Mouse (Mus musculus): Measurements from ENCODE around the gene Taf8.

Gene Taf8

DNA sequence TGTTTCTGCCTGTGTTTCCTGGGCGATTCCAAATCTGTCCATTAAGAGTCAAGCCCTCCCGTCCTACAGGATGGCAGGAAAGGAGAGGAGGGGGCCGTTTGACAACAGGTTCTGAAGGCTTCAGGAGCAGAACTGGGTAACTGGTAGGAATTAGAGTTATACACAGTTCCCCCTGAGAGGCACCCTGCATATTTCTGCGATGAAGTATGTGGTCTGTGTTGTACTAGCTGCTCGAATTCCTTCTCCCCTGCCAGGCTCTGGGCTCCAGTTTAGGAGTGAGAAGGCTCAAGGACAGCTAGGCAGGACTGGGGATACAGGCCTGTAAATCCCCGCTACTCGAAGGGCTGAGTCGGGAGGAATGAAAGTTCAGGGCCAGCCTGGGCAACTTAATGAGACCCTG lies 16.1 kb upstream of the Taf8 start:
- WGBS = 70% methylated on average over 8 of the region's 8 CpGs

DNA sequence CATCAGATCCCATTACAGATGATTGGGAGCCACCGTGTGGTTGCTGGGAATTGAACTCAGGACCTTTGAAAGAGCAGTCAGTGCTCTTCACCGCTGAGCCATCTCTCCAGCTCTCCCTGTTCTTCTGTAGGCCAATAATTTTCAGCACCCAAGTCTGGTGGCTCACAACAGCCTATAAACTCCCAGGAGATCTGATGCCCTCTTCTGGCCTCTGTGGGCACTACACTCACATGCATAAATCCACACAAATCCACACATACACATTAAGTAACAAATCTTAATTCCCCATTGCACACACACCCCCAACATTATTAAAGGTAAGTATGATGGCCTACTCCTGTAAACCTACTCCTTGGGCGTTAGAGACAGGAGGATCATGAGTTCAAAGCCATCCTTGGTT lies 14.1 kb upstream of the Taf8 start:
- 98% methylated on average over 3 of the region's 3 CpGs for WGBS

DNA sequence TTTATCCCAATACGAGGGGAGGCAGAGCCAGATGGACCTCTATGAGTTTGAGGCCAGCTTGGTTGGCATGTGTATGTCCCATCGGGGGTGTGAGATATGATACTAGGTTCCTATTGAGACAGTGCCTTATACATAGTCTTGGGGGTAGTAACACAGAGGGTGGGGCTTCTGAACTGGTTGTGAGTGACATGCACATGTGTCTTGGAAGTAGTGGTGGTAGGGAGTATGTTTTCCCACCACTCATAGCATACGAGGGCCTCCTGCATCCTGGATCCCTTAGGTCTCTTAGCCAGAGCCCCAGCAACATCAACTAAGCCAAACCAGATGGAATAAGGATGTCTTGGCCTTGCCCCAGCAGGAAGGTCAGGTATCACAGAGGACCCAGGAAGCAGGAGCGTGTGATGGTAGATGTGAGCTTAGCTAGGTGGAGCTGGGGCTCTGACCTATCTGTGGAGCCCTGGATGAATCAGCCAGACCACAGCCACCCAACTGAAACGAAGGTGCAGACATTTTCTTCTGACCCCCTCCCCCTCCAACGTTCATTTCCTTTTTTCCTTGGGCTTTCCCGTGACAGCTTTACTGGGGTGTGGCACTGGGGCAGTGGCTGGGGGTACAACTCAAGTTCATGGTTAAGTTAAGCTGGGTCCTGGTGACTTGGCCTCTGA lies 13.2 kb upstream of the Taf8 start:
- 89% methylated on average over 7 of the region's 7 CpGs for WGBS

DNA sequence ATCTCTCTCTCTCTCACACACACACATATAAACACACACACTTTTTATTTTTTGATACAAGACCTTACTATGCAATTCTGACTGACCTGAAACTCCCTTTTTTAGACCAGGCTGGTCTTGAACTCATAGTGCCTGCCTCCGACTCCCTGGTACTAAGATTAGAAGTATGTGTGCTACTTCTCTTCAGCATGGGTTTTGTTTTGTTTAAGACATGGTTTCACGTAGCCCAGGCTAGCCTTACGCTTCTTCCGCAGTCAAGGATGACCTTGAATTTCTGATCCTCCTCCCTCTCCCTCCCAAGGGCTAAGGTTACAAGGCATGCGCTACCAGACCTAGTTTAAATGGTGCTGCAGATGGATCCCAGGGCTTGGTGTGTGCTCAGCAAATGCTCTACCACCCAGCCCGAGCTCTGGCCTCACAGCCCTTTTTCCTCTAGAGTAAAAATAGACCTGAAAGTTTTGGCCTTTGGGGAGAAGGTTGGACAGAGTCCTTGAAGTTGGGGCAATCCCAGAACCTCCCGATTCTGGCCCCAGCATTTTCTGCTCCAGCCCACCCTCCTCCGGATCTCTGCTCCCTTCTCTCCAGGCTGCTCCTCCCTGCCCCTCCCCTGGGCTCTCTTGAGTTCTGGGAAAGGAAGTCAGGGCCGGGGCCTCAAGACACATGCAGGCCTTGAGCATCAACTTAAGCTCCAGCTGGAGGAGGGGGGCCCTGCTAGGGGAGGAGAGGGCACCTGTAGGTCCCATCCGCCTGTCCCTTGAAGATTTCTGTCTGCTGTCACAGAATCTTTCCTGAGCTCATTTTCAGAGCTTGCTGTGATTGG lies 11.1 kb upstream of the Taf8 start:
- 82% methylated on average over 10 of the region's 10 CpGs for WGBS

DNA sequence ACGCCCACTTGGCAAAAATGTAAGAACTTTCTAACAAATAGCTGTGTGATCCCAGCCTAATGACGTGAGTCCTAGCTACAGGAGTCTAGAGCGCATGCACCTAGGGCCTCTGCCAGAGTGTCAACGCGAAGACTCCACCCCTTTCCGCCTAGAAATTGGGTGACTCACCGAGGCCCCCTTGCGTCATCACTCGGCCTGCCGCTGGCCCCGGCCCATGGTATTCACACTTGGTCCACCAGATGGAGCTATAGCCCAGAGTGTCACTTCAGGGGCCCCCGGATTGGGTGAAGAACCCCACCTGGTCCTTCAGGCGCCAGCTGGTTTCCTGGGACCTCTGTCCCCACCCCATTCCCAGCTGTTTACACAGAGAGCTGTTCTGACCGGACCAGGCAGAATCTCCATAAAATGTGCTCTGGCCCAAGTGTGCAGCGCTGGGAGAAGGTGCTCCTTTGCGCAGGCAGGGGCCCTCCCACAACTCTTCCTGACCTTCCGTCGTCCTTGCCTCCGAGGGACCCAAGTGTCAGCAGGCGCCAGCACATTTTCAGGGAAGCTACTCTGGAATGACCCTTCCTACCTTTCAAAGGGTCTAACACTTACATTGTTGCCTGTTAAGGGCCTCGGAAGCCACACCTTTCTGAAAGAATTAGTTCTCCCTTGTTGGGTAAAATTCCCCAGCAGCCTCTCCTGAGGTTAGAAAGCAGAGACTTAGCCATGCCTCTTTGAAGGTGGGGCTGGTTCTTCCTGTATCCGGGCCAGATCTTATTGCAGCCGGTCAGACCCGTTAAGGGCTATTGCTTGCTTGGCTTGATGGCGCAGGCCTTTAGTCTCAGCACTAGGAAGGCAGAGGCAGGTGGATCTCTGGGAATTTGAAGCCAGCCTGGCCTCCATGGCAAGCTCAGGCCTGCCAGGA lies 9.3 kb upstream of the Taf8 start:
- 27% methylated on average over 25 of the region's 25 CpGs for WGBS

DNA sequence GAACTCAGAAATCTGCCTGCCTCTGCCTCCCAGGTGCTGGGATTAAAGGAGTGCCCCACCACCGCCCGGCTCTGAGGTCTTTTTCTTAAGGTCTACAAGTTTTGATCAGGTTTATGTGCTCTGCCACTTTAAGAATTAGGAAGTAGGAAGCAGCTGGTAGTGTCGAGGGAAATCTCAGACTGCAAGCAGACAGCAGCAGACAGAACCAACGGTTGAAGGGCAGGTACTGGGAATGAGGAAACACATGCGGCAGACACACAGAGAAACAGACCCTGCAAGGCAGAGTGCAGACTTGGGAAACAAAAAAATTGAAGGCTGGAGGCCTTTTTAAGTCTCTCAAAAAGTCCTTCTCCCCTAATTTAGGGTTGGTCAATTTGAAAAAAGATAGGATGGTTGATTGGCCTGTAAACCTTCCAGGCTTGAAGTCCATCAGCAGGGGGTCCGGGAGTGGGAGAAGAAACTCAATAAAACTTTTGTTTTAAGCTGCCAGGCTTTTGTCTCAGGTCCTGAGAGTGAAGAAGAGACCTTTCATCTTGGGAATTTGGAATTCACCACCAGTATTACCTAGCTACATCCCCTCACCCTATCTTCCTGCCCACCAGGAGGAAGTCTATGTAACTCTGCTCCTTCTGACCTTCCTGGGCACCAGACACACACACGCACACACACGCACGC lies 7.1 kb upstream of the Taf8 start:
- 43% methylated on average over 9 of the region's 9 CpGs for WGBS

DNA sequence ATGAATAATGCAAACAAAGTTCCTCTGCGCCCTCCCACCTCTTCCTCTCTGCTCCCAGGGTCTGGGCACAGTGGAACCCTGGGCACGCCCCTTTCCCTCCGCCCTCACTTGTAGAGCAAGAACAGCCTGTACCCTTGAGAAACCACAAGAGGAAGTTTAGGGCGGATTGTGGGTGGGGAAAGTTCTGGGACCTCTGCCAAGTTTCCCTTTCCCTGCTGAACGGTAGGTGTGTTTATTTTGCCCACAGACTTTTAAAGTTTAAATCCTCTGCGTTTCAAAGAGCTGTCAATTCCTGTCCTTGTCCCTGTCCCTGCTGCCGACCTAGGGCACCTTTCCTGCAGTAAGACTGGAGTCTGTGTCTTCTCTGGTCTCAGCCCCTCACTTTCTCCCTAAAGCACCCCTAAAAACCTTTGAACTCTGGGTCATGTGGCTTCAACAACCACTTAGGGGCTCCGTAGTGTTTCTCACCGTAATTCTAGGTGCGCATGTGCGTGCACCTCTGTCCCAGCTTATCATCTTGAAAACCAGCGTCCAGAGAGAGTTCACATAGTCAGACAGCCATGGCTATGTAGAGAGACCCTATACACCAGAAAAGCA lies 6.0 kb upstream of the Taf8 start:
- WGBS = 27% methylated on average over 12 of the region's 12 CpGs

DNA sequence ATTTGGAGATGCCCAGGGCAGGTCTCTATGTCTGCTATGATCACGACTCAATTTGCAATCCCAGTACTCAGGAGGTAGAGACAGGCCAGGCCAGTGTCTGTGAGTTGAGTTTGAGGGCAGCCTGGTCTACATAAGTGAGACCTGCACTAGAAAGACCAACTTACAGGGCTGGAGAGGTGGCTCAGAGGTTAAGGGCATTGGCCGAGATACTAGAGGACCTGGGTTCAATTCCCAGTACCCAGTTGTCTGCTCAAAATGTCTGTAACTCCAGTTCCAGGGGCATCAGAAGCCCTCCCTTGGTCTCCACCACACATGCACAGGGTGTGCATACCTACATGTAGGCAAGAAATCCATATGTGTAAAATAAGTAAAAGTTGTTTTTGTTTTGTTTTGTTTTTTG lies 5.4 kb upstream of the Taf8 start:
- WGBS = 80% methylated on average over 2 of the region's 2 CpGs

DNA sequence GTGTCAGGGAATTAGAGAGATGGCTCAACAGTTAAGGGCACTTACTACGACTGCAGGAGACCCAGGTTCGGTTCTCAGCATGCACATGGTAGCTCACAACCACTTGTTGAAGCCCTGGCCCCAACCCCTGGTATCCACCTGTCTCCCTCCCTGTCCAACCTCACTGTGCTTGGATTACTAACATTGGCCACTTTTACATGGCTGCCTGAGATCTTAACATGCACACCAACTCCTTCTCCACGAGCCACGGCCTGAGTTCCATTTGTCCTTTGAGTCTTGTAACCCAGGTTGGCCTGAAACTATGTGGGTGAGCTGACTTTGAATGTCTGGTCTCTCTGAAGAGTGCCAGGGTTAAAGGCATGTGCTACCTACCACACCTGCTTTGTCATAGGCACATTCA lies 4.6 kb upstream of the Taf8 start:
- 87% methylated on average over 4 of the region's 4 CpGs for WGBS

DNA sequence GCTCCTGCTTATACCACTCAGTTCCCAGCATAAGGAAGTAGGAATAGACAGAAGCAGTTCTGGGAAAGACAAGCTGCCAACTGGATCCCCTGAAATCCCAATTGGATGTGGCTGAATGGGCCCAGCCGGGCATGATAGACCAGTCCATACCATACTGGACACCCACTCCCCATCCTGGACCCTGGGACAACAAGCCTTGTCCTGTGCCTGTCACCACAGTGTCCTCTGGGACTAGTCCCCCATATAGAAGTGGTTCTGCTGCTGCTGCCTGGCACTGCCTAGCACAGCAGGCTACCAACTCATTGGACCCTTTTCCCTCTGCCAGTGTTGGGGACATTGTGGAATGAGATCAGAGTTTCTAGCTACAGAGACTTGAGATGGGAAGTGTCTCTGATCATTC lies 4.0 kb upstream of the Taf8 start:
- 77% methylated on average over 1 of the region's 1 CpGs for WGBS

DNA sequence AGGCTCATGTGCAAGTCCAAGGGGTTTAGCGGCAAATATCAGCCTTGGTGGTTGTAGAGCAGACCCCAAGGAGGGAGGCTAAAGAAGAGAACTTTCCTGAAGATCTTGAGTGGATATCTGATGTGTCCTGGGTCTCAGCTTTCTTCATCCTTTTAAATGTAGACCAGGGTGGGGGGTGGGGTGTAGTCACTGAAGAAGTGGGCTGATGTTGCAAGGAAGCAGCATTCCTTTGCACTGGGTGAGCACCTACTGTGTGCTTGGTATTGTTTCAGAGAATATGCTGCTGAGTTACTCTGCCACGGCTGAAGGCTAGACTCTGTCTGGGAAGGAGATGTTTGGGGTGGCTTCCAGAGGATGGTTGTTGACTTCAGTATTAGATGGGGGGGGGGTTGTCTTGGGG lies 3.5 kb upstream of the Taf8 start:
- 70% methylated on average over 2 of the region's 2 CpGs for WGBS

DNA sequence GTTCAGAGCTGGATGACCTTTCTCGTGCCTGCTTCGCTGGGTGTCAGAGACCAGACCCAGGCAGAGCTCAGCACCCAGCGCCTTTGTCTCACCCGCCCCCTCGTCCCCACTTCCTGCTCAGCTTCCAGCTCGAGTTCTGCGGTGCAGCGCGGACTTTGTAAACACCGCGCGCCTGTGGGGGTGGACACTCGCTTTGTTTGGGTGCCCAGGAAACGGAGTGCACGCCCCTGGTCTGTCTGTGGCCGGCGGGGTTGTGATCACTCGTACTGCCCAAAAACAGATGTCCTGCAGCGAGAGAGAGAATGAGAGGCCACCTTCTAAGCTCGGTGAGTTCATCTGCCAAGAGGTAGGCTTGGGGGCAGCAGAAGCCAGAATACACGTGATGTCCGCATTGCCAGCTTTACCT lies 2.9 kb upstream of the Taf8 start, which contains the start of gene Ccnd3:
TSS of gene Ccnd3 (plus strand) at position 111 of the 406 bp plus-strand sequence.
- WGBS = 3% methylated on average over 22 of the region's 22 CpGs

DNA sequence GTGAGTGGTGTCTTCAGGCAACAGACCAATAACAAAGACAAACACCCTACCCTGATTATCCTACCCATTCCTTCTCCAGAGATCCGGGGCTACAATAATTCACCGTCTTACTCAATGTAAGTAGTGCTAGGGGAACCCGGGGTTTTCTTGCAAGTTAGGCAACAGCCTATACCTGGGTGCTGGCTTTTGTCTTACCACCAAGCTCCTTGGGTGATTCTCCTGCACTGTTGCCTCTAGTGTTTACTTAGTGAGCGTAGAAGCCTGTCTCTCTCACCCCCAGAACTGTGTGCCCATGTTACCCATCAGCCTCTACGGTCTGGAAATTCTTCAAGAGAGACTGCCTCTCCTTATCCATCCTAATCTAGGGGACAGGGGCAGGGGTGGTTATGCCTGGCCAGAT lies 2.1 kb upstream of the Taf8 start:
- WGBS = 79% methylated on average over 5 of the region's 5 CpGs

DNA sequence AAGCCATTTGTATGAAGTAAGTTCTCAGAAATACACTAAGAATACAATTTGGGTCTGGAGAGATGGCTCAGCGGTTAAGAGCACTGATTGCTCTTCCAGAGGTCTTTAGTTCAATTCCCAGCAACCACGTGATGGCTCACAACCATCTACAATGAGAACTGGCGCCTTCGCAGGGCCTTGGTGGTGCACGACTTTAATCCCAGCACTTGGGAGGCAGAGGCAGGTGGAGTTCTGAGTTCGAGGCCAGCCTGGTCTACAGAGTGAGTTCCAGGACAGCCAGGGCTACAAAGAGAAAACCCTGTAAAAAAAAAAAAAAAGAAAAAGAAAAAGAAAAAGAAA lies 584 bp upstream of the Taf8 start:
- 74% methylated on average over 6 of the region's 6 CpGs for WGBS

DNA sequence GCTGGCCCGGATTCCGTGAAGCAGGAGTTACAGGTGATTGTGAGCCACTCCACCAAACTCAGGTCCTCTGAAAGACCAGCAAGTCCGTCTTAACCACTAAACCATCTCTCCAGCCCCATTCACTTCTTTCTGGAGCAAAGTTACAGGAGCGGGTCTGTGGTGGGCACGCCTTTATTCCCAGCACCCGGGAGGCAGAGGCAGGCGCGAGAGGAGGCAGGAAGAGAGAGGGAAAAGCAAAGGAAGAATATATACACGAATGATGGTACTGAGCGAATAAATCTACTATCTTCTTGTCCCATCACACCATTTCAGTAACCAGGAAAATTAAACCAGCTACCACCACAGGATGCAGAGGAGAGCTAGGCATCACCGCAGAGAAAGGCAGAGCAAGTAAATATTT lies 561 bp downstream of the Taf8 start:
- 7% methylated on average over 11 of the region's 11 CpGs for WGBS

DNA sequence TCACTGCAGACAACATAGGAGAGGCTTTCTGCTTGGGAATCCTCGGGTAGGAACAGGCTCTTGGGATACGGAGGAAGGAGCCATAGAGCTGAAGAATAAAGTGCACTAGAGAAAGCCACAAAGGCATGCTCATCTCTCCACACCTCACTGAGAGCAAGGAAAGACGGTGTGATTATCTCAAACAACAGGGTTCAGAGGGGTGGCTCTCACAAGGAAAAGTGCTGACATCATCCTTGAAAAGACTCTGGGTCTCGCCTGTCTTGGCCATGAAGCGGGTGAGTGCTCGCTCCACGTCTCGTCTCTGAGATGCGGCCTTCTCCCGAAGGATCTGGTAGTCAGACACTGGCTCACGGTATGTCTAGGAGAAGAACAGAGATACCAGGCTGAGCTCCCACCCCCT lies 8.0 kb downstream of the Taf8 start:
- 91% methylated on average over 11 of the region's 11 CpGs for WGBS

DNA sequence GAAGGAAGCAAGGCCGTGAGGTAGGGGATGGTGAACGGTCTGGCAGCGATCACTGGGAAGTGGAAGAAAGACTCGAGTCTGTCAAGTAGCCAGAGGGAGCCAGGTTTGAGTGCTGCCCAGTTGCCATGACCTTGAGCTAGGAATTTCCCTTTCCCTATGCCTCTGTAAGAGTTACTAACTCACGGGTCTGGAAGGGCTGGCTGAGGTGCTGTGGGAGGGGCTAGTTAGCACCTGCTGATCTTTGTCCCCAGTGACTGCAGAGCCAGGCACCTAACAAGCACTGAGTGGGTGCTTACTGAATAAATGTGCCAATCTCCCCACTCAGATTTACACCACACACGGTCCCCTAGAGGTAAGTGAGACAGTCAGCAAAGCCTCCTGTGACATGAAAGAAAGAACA lies 8.4 kb downstream of the Taf8 start:
- 88% methylated on average over 6 of the region's 6 CpGs for WGBS

DNA sequence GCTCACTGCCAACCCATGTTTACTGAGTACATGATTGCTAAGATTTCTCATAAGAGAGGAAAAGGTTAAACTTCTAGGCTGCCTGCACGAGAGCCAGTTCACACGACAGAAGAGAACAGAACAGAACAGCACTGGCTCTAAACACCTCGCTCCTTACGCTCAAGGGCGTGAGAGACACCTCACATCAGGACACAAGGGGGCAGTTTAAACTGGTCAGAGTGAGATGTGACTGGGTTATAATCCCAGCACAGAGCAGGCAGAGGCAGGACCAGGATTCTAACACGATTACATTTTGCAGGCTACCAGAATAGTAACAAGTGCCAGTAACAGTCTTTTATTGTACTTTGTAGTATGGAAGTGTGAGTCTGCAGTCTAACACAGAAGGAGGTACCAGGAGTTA lies 9.4 kb downstream of the Taf8 start:
- 66% methylated on average over 6 of the region's 6 CpGs for WGBS

DNA sequence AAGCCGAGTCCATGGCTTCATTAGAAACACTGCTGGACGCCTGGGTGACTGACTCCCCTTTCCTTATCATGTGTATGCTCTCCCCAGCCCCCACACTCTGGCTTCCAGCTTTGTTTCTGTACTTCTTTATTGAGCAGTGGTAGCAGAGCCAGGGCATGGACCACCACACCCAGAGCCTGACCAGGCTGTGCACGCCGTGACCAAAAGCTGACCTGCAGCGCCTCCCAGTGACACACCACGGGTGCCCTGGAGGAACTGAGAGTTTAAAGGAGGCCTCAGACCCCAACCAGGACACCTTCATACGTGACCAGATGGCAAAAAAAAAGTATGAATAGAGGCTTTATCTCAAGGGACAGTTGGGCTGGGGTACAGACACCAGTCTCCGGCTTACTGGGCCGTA lies 11.3 kb downstream of the Taf8 start:
- WGBS = 86% methylated on average over 9 of the region's 9 CpGs

DNA sequence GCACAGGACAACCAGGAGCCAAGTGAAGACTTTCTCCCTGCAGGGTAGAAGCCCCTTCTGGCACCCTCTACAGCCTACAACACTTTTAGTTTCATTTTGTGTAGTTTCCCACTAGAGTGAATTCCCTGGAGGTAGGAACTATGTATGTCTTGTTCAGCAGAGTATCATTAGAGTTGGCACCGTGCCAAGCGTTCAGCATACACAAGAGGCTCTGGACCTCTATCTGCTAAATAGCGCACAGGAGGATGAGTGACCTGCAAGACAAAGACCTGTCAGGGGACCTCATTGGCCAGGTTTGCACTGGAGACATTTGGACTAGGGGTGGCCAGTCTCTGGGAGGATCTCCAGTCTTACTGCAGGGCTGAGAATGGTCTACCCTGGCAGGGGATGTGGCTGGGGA lies 16.3 kb downstream of the Taf8 start:
- WGBS = 75% methylated on average over 3 of the region's 3 CpGs

DNA sequence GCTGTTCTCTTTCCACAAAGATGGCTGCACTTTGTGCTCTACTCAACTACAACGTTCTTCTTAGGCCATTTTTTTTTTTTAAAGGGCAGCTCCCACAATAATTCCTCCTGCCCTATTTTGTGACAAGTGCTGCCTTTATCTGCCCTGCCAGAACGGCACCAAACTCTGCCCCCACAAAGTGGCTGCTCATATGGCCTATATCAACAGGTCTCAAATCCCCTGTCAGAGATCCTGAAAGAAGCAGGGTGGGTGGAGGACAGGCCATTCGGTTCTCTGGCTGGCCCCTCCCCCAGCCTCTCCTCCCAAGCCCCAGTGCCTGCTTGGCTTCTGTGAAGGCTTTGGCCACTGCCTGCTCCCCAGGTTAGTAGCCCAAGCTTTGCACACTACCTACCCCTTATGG lies 17.1 kb downstream of the Taf8 start:
- WGBS = 17% methylated on average over 3 of the region's 3 CpGs

Measured in cerebral cortex, adult 2 months (tissue).